Mouse (Mus musculus): Measurements from ENCODE around the gene Piezo1. TPM values are rescaled to one million over a fixed set of nuclear protein-coding genes. Genes with fewer than 3 reads are reported as not detected.
A peak's percentile ranks its signal among the peaks of the same experiment; 100 is the strongest.

Piezo1 gene
- polyA plus RNA-seq, 1 experiment, result 59.4 TPM

- Histone ChIP-seq H3K27me3 (ENCODE audit: control insufficient read depth, insufficient read depth, low read length, poor library complexity, severe bottlenecking) (no peaks in the 10 kb centered on the region), H3K4me3 (ENCODE audit: low read depth, low read length) (no peak overlapping the region), H3K9me3 (replicated peaks; ENCODE audit: control insufficient read depth, insufficient read depth, low read length, poor library complexity, severe bottlenecking) (no peaks in the 10 kb centered on the region), H3K27ac (ENCODE audit: insufficient read depth, low read length) (no peak overlapping the region), H3K9ac (ENCODE audit: low read depth, poor library complexity, severe bottlenecking) (no peak overlapping the region), H3K4me1 (ENCODE audit: control insufficient read depth, insufficient read depth, low read length) (peaks cover 8% of the 10 kb centered on the region), H3K36me3 (ENCODE audit: control insufficient read depth, insufficient read depth, low read length, poor library complexity, severe bottlenecking) (no peaks in the 10 kb centered on the region)
- TF ChIP-seq EP300 (IDR thresholded peaks at IDR 0.05; ENCODE audit: insufficient read depth, low read depth, low read length) (no peak), CTCF (IDR thresholded peaks at IDR 0.05; ENCODE audit: low read depth, low read length) (no peak), POLR2A (IDR thresholded peaks at IDR 0.05; ENCODE audit: insufficient read depth, low read length) (no peak)
Measured at GRCm38 (mm10) chr8:122586171-122586570, 35.0 kb upstream of the Piezo1 start.

- Histone ChIP-seq H3K9ac (ENCODE audit: low read depth, poor library complexity, severe bottlenecking) (no peak overlapping the region), H3K27me3 (ENCODE audit: control insufficient read depth, insufficient read depth, low read length, poor library complexity, severe bottlenecking) (no peaks in the 10 kb centered on the region), H3K4me3 (ENCODE audit: low read depth, low read length) (no peak overlapping the region), H3K27ac (ENCODE audit: insufficient read depth, low read length) (no peak overlapping the region), H3K36me3 (ENCODE audit: control insufficient read depth, insufficient read depth, low read length, poor library complexity, severe bottlenecking) (no peaks in the 10 kb centered on the region), H3K9me3 (replicated peaks; ENCODE audit: control insufficient read depth, insufficient read depth, low read length, poor library complexity, severe bottlenecking) (no peaks in the 10 kb centered on the region), H3K4me1 (ENCODE audit: control insufficient read depth, insufficient read depth, low read length) (peaks cover 8% of the 10 kb centered on the region)
- TF ChIP-seq POLR2A (IDR thresholded peaks at IDR 0.05; ENCODE audit: insufficient read depth, low read length) (no peak), CTCF (IDR thresholded peaks at IDR 0.05; ENCODE audit: low read depth, low read length) (no peak), EP300 (IDR thresholded peaks at IDR 0.05; ENCODE audit: insufficient read depth, low read depth, low read length) (no peak)
Measured at GRCm38 (mm10) chr8:122585411-122585891, 34.3 kb upstream of the Piezo1 start.

- H3K27ac ChIP-seq (ENCODE audit: insufficient read depth, low read length), result no peak overlapping the region
- no peaks in the 10 kb centered on the region for H3K27me3 ChIP-seq (ENCODE audit: control insufficient read depth, insufficient read depth, low read length, poor library complexity, severe bottlenecking)
- TF ChIP-seq POLR2A (IDR thresholded peaks at IDR 0.05; ENCODE audit: insufficient read depth, low read length), result no peak
- TF ChIP-seq CTCF (IDR thresholded peaks at IDR 0.05; ENCODE audit: low read depth, low read length), result no peak
- no peak for TF ChIP-seq EP300 (IDR thresholded peaks at IDR 0.05; ENCODE audit: insufficient read depth, low read depth, low read length)
- no peak overlapping the region for H3K4me3 ChIP-seq (ENCODE audit: low read depth, low read length)
- no peaks in the 10 kb centered on the region for H3K36me3 ChIP-seq (ENCODE audit: control insufficient read depth, insufficient read depth, low read length, poor library complexity, severe bottlenecking)
- no peak overlapping the region for H3K9ac ChIP-seq (ENCODE audit: low read depth, poor library complexity, severe bottlenecking)
- H3K4me1 ChIP-seq (ENCODE audit: control insufficient read depth, insufficient read depth, low read length), result peaks cover 10% of the 10 kb centered on the region
- H3K9me3 ChIP-seq (replicated peaks; ENCODE audit: control insufficient read depth, insufficient read depth, low read length, poor library complexity, severe bottlenecking), result no peaks in the 10 kb centered on the region
Measured at GRCm38 (mm10) chr8:122584981-122585380, 33.9 kb upstream of the Piezo1 start.

- Histone ChIP-seq H3K9ac (ENCODE audit: low read depth, poor library complexity, severe bottlenecking) (no peak overlapping the region), H3K4me3 (ENCODE audit: low read depth, low read length) (no peak overlapping the region), H3K4me1 (ENCODE audit: control insufficient read depth, insufficient read depth, low read length) (peaks cover 14% of the 10 kb centered on the region), H3K36me3 (ENCODE audit: control insufficient read depth, insufficient read depth, low read length, poor library complexity, severe bottlenecking) (no peaks in the 10 kb centered on the region), H3K27me3 (ENCODE audit: control insufficient read depth, insufficient read depth, low read length, poor library complexity, severe bottlenecking) (no peaks in the 10 kb centered on the region), H3K9me3 (replicated peaks; ENCODE audit: control insufficient read depth, insufficient read depth, low read length, poor library complexity, severe bottlenecking) (no peaks in the 10 kb centered on the region), H3K27ac (ENCODE audit: insufficient read depth, low read length) (no peak overlapping the region)
- no peak for TF ChIP-seq POLR2A (IDR thresholded peaks at IDR 0.05; ENCODE audit: insufficient read depth, low read length)
- no peak for TF ChIP-seq CTCF (IDR thresholded peaks at IDR 0.05; ENCODE audit: low read depth, low read length)
- TF ChIP-seq EP300 (IDR thresholded peaks at IDR 0.05; ENCODE audit: insufficient read depth, low read depth, low read length), result no peak
Measured at GRCm38 (mm10) chr8:122580926-122581325, 29.8 kb upstream of the Piezo1 start.

- Histone ChIP-seq H3K9ac (ENCODE audit: low read depth, poor library complexity, severe bottlenecking) (no peak overlapping the region), H3K4me1 (ENCODE audit: control insufficient read depth, insufficient read depth, low read length) (peaks cover 14% of the 10 kb centered on the region), H3K27me3 (ENCODE audit: control insufficient read depth, insufficient read depth, low read length, poor library complexity, severe bottlenecking) (no peaks in the 10 kb centered on the region), H3K36me3 (ENCODE audit: control insufficient read depth, insufficient read depth, low read length, poor library complexity, severe bottlenecking) (peaks cover 3% of the 10 kb centered on the region), H3K9me3 (replicated peaks; ENCODE audit: control insufficient read depth, insufficient read depth, low read length, poor library complexity, severe bottlenecking) (no peaks in the 10 kb centered on the region), H3K4me3 (ENCODE audit: low read depth, low read length) (no peak overlapping the region), H3K27ac (ENCODE audit: insufficient read depth, low read length) (0 out of 2 replicates have a peak overlapping the region, but pooled peaks have one; percentile 21)
- TF ChIP-seq EP300 (IDR thresholded peaks at IDR 0.05; ENCODE audit: insufficient read depth, low read depth, low read length) (peak; percentile 41; the same call in 1 of the 2 replicates), CTCF (IDR thresholded peaks at IDR 0.05; ENCODE audit: low read depth, low read length) (no peak)
Measured at GRCm38 (mm10) chr8:122579196-122579595, 28.1 kb upstream of the Piezo1 start.

- TF ChIP-seq POLR2A (IDR thresholded peaks at IDR 0.05; ENCODE audit: insufficient read depth, low read length) (no peak), CTCF (IDR thresholded peaks at IDR 0.05; ENCODE audit: low read depth, low read length) (no peak), EP300 (IDR thresholded peaks at IDR 0.05; ENCODE audit: insufficient read depth, low read depth, low read length) (no peak)
- peak overlapping the region; percentile 91 for H3K9ac ChIP-seq (ENCODE audit: low read depth, poor library complexity, severe bottlenecking)
- peaks cover 14% of the 10 kb centered on the region for H3K4me1 ChIP-seq (ENCODE audit: control insufficient read depth, insufficient read depth, low read length)
- H3K36me3 ChIP-seq (ENCODE audit: control insufficient read depth, insufficient read depth, low read length, poor library complexity, severe bottlenecking), result peaks cover 17% of the 10 kb centered on the region
- H3K4me3 ChIP-seq (ENCODE audit: low read depth, low read length), result peak overlapping the region; percentile 35
- H3K27ac ChIP-seq (ENCODE audit: insufficient read depth, low read length), result peak overlapping the region; percentile 83
- H3K9me3 ChIP-seq (replicated peaks; ENCODE audit: control insufficient read depth, insufficient read depth, low read length, poor library complexity, severe bottlenecking), result no peaks in the 10 kb centered on the region
- no peaks in the 10 kb centered on the region for H3K27me3 ChIP-seq (ENCODE audit: control insufficient read depth, insufficient read depth, low read length, poor library complexity, severe bottlenecking)
Measured at GRCm38 (mm10) chr8:122577116-122577515, 26.0 kb upstream of the Piezo1 start.
